Mouse (Mus musculus) embryonic facial prominence, embryonic 14.5 days (tissue): Measurements from ENCODE around the gene Dmbx1. TPM values are rescaled to one million over a fixed set of nuclear protein-coding genes. Genes with fewer than 3 reads are reported as not detected.
A peak's percentile ranks its signal among the peaks of the same experiment; 100 is the strongest.

Experiments
- ATAC-seq: fragments of 200-750 bp; cut with Nextera tagmentation; 2 replicates; pipeline ENCODE4 v1.8.0; 2017; ENCODE audit warnings: low read depth, moderate number of reproducible peaks, moderate TSS enrichment
- DNase-seq: peaks from one replicate; pipeline ENCODE4 v3.0.0-alpha.2; 2015; ENCODE audit warnings: low spot score
- H3K27ac ChIP-seq: fragments of 300-500 bp; sonication (generic); replicated peaks from 2 replicates; pipeline ENCODE4 v1.5.1; 2014; ENCODE audit warnings: low read depth, mild to moderate bottlenecking, low read length, moderate library complexity
- H3K27me3 ChIP-seq: fragments of 300-500 bp; sonication (generic); replicated peaks from 2 replicates; pipeline ENCODE4 v1.6.1; 2014; ENCODE audit warnings: low read length; ENCODE audit not compliant: control insufficient read depth, insufficient read depth
- H3K36me3 ChIP-seq: fragments of 300-500 bp; sonication (generic); 2 replicates; pipeline ENCODE4 v1.6.1; 2014; ENCODE audit warnings: low read length, mixed read lengths; ENCODE audit not compliant: control insufficient read depth, insufficient read depth
- H3K4me1 ChIP-seq: fragments of 300-500 bp; sonication (generic); 2 replicates; pipeline ENCODE4 v1.6.1; 2014; ENCODE audit warnings: antibody characterized with exemption, low read length; ENCODE audit not compliant: control insufficient read depth, insufficient read depth
- H3K4me2 ChIP-seq: fragments of 300-500 bp; sonication (generic); 2 replicates; pipeline ENCODE4 v1.6.1; 2014; ENCODE audit warnings: low read depth, mild to moderate bottlenecking, low read length, moderate library complexity, mixed read lengths
- H3K4me3 ChIP-seq: fragments of 300-500 bp; sonication (generic); 2 replicates; pipeline ENCODE4 v1.5.1; 2014; ENCODE audit warnings: low read depth, mild to moderate bottlenecking, low read length
- H3K9ac ChIP-seq: fragments of 300-500 bp; sonication (generic); 2 replicates; pipeline ENCODE4 v1.6.1; 2014; ENCODE audit warnings: low read depth, mild to moderate bottlenecking, low read length, moderate library complexity, mixed read lengths
- H3K9me3 ChIP-seq: fragments of 300-500 bp; sonication (generic); 2 replicates; pipeline ENCODE4 v1.6.1; 2016; ENCODE audit warnings: low read length; ENCODE audit not compliant: control insufficient read depth
- WGBS: fragments of 180-500 bp; shearing (Covaris S2); extraction: QIAGEN DNeasy Blood & Tissue Kit; methylation state at CpG from one replicate; pipeline ENCODE4 v1.1.7; 2014; 5-methylcytosine and 5-hydroxymethylcytosine counted together
- polyA plus RNA-seq: library from polyadenylated mRNA; unstranded; fragments of >200 nt; fragmentation: Nextera tagmentation; extraction: Ambion mirVana; gene quantifications from 2 replicates; pipeline ENCODE4 v1.2.1, GENCODE M21; 2014

Gene Dmbx1
- polyA plus RNA-seq, 1 experiment from 2014 or later: 0.26 TPM

DNA sequence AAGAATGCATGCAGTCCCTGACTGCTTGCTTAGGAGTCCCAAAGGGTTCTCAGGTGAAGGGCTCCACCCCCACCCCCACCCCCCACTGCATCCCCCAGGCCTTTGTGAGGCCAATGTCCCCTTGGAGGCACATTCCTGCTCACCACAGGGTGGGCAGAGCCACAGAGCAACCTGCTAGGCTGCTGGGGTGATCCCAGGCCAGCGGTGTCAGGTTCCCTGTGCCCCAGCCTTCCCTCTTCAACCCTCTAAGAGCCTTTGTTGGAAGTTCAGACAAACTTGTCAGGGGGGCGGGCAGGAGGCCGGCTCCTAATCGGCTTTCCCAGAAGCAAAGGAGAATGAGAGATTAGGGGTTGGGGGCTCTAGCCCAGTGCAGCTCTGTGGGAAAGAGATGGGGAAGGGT is 28.1 kb downstream of the Dmbx1 start:
- DNase-seq: peak; percentile 58
- no peak overlapping the region for H3K27ac ChIP-seq

DNA sequence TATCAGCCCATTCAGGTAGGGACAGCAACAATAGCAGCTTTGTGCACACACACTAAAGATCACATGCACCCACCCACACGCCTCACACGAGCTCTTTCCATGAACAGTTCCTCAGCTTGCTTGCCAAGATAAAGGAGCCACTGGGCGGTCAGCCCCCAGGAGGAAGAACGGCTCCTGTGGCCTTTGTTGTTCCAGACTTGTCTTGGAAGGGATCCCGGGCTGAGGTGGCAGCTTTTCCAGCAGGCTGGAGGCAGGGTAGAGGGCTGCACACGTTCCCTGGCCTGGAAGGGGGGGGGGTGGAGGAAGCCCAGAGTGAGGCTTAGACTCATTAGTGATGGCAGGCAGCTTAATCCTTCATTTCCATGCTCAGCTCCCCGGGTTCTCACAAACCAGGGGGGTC is 31.1 kb downstream of the Dmbx1 start:
- Histone ChIP-seq H3K9me3 (no peaks in the 10 kb centered on the region), H3K4me3 (no peak overlapping the region), H3K27me3 (peaks cover 35% of the 10 kb centered on the region), H3K36me3 (no peaks in the 10 kb centered on the region), H3K4me1 (0 out of 2 replicates have a peak, but pooled peaks cover 6% of the 10 kb centered on the region), H3K4me2 (no peak overlapping the region), H3K27ac (no peak overlapping the region), H3K9ac (no peak overlapping the region)
- DNase-seq (peak; percentile 76), ATAC-seq (peak; percentile 47)
- WGBS: 11% methylated on average over 7 of the region's 7 CpGs

More for the DNA sequence above, 28.1 kb downstream of the Dmbx1 start:
- Histone ChIP-seq H3K4me1 (0 out of 2 replicates have a peak, but pooled peaks cover 6% of the 10 kb centered on the region), H3K4me2 (no peak overlapping the region), H3K9ac (no peak overlapping the region), H3K36me3 (no peaks in the 10 kb centered on the region), H3K27me3 (peaks cover 7% of the 10 kb centered on the region), H3K4me3 (no peak overlapping the region), H3K9me3 (no peaks in the 10 kb centered on the region)
- WGBS: 5% methylated on average over 4 of the region's 4 CpGs
- peak; percentile 78; the same call in 1 of the 2 replicates for ATAC-seq

DNA sequence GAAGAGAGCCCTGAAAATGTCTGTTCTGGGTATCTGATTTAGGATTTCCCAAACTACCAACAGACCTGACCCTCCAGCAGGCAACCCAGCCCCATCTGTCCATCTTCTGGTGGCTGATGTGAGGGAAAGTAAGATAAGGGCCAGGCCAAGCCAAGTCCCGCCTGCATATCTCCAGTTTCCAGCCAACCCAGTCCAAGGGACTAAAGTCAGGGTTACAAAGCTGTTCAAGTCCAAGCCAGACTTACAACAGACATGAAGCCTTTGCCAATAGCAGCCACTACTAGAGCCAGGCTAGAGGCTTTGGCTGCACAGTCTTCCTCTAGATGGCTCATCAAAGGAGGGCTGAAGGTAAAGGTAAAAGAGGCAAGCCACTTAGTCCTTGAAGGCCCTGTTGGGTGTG is 31.7 kb downstream of the Dmbx1 start:
- Histone ChIP-seq H3K27me3 (peaks cover 41% of the 10 kb centered on the region), H3K27ac (no peak overlapping the region)
- 73% methylated on average over 1 of the region's 1 CpGs for WGBS

DNA sequence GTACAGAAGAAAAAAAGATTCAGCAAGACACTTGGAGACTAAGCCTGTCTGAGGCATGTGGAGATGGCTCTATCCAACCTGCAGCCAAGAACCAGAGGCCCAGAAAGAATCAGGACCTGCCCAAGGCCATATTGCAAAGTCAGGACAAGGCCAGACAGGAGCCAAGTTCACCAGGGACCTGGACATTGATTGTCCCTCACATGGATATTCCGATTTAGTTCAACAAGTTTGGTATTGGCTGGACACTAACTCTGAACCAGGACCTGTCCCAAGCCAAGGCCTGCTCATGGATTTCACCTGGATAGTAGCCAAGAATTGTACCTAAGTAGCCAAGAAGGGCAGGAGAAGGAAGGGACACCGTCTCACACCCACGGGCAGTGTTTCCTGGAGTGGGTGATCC is 32.9 kb downstream of the Dmbx1 start:
- Histone ChIP-seq H3K27me3 (peaks cover 48% of the 10 kb centered on the region), H3K9ac (no peak overlapping the region), H3K27ac (no peak overlapping the region), H3K4me1 (0 out of 2 replicates have a peak, but pooled peaks cover 4% of the 10 kb centered on the region), H3K4me2 (no peak overlapping the region), H3K36me3 (no peaks in the 10 kb centered on the region), H3K9me3 (no peaks in the 10 kb centered on the region), H3K4me3 (no peak overlapping the region)
- DNase-seq (no peak), ATAC-seq (no peak)
- 86% methylated on average over 3 of the region's 3 CpGs for WGBS

More for the DNA sequence above, 31.7 kb downstream of the Dmbx1 start:
- no peak overlapping the region for H3K4me3 ChIP-seq
- no peak overlapping the region for H3K4me2 ChIP-seq
- ATAC-seq (no peak), DNase-seq (no peak)
- H3K9me3 ChIP-seq: no peaks in the 10 kb centered on the region
- 0 out of 2 replicates have a peak, but pooled peaks cover 6% of the 10 kb centered on the region for H3K4me1 ChIP-seq
- no peak overlapping the region for H3K9ac ChIP-seq
- H3K36me3 ChIP-seq: no peaks in the 10 kb centered on the region

DNA sequence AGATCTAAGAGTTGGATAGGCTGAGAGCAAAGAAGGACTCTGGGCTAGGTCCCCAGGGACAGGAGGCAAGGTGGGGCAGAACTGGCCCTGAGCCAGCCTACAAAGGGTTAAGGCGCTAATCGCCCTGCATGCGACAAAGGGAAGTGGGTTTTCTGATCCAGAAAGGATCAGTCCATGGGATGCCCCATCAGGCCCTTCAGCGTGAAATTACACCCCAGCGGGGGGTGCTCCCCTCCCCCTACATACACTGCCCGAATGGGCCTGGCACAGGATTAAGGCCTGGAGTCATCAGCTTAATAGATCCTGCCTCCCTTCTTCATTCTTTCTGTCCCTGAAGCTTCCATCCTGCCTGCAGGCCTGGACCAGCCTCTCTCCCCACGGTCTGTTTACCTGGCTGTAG is 34.0 kb downstream of the Dmbx1 start:
- H3K27ac ChIP-seq: no peak overlapping the region
- H3K4me2 ChIP-seq: no peak overlapping the region
- ATAC-seq (peak; percentile 28; the same call in 1 of the 2 replicates), DNase-seq (peak; percentile 27)
- H3K9me3 ChIP-seq: no peaks in the 10 kb centered on the region
- no peak overlapping the region for H3K9ac ChIP-seq
- H3K4me1 ChIP-seq: no peaks in the 10 kb centered on the region
- no peak overlapping the region for H3K4me3 ChIP-seq
- 6% methylated on average over 7 of the region's 7 CpGs for WGBS
- H3K27me3 ChIP-seq: peaks cover 55% of the 10 kb centered on the region
- no peaks in the 10 kb centered on the region for H3K36me3 ChIP-seq

DNA sequence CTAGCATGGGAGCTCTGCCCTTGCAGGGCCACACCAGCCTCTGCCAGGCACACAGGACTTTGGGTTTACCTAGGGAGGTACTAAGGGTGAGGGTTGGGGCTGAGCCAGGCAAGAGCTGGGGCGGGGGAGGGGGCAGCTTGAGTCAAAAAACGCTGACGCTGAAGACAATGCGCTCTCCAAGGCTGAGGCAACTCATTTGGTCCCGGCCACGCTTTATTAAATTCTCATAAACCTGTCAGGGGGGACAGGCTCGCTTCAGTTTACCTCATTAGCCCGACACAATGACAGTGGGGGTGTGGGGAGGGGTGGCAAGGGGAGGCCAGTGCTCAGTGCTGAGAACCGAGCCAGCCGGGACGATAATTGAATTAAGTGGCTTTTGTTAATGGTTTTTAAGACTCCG is 35.4 kb downstream of the Dmbx1 start:
- DNase-seq (peak; percentile 39), ATAC-seq (peak; percentile 34; the same call in 1 of the 2 replicates)
- WGBS: 14% methylated on average over 12 of the region's 12 CpGs
- H3K9ac ChIP-seq: no peak overlapping the region
- H3K4me2 ChIP-seq: no peak overlapping the region
- H3K36me3 ChIP-seq: no peaks in the 10 kb centered on the region
- peaks cover 67% of the 10 kb centered on the region for H3K27me3 ChIP-seq
- no peaks in the 10 kb centered on the region for H3K4me1 ChIP-seq
- no peaks in the 10 kb centered on the region for H3K9me3 ChIP-seq
- no peak overlapping the region for H3K4me3 ChIP-seq
- H3K27ac ChIP-seq: no peak overlapping the region

DNA sequence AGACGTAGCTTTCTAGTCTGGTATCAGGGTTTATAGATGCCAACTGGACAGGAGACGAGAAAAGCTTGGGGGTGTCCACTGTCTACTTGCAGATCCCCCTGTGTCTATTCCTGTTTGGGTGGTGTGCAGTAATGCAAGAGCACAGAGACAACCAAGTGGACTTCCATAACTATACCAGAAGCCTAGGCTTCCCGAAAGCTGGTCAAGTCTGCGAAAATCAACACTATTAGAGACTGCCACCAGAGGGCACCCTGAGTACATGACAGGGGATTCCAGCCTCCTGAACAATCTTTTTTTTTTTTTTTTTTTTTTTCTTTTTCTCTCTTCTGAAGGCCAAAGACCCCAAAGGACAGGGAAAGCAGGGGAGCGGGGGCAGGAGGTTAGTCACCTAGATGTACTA is 36.9 kb downstream of the Dmbx1 start:
- 16% methylated on average over 5 of the region's 5 CpGs for WGBS
- Histone ChIP-seq H3K9ac (no peak overlapping the region), H3K9me3 (no peaks in the 10 kb centered on the region), H3K27ac (no peak overlapping the region), H3K27me3 (peaks cover 83% of the 10 kb centered on the region), H3K36me3 (no peaks in the 10 kb centered on the region), H3K4me1 (no peaks in the 10 kb centered on the region), H3K4me3 (no peak overlapping the region), H3K4me2 (no peak overlapping the region)
- ATAC-seq: no peak
- DNase-seq: peak; percentile 75

DNA sequence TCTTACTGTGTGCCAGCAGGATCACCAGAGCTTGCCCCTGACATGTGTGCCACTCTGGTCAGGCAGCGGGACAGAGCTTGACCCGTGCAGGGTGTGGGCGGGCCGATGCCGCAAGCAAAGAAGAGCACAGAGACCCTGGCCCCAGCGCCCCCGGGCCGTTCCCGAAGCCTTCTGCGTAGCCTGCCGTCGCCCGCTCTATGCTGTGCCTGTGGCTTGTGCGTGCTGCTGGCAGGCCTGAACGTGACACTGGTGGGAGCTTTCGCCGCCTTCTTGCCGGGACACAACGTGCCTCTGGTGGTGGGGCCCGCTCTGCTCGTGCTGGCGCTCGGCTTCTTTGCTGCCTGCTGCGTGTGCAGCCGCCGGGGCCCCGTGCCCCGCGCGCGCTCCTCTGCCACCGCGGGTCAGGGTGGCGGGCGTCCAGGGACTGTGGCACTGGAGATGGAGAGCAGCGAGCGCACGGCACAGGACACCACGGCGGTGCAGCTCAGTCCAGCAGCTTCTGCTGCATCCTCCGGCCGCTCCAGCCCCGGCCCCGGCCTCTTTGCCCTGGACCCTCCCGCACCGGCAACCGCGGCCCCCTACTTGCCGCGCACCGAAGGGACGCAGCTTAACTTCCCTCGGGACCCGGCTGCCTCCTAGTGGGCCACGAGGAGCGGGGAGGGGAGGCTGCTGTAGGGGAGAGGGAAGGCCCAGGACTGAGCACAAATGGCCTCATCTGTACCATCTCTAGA is 41.7 kb downstream of the Dmbx1 start:
- Histone ChIP-seq H3K4me3 (peak overlapping the region; percentile 38), H3K9ac (peak overlapping the region; percentile 50), H3K9me3 (no peaks in the 10 kb centered on the region), H3K27me3 (peaks cover 60% of the 10 kb centered on the region), H3K27ac (no peak overlapping the region), H3K4me2 (peak overlapping the region; percentile 81), H3K36me3 (no peaks in the 10 kb centered on the region), H3K4me1 (no peaks in the 10 kb centered on the region)
- ATAC-seq: peak; percentile 58
- WGBS: 2% methylated on average over 24 of the region's 56 CpGs
- DNase-seq: peak; percentile 32

DNA sequence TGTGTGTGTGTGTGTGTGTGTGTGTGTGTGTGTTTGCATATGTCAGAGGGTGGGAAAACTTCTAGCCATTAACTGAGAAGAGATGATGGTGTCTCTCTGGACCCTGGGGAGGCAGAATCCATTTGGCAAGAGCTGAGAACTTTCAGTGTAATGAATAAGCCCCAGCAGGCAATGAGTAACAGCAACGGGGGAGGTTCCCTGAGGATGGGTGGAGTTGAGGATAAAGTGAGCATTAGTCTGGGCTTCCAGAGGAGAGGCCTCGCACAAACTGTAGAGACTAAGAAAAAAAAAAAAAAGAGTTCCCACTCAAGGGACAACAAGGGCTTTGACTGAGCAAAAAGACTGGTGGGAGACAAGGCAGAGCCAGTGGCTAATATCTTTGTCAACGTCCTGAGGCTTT is 45.4 kb downstream of the Dmbx1 start:
- 17% methylated on average over 3 of the region's 3 CpGs for WGBS
- DNase-seq: peak; percentile 35
- Histone ChIP-seq H3K27me3 (peaks cover 63% of the 10 kb centered on the region), H3K4me1 (peaks cover 7% of the 10 kb centered on the region; the same call in 1 of the 2 replicates), H3K4me2 (no peak overlapping the region), H3K36me3 (no peaks in the 10 kb centered on the region), H3K4me3 (no peak overlapping the region), H3K27ac (no peak overlapping the region), H3K9ac (no peak overlapping the region), H3K9me3 (no peaks in the 10 kb centered on the region)
- no peak for ATAC-seq
